Mouse (Mus musculus): ENCODE measurements around the gene Ercc6.

DNA sequence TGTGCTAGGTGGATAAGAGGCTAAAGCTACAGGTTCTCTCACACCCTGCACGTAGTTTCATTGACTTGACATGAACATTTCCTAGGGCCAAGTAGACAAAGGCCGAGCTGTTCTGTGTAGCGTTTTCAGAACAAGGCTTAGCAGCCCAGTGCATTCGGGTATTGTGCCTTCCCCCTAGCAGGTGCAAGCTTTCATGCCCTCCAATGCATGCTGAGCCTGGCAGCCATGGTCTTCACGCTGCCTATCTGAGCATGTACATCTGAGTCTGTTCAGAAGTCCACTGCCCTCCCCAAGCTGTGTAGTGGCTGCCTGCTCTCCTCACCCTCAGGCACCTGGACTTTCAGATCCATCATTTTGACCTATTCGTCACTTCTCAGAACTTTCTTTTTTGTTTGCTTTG lies 50.3 kb downstream of the Ercc6 start:
- TF ChIP-seq CTCF (IDR thresholded peaks at IDR 0.05; ENCODE audit: extremely low read depth, insufficient read depth, low read length) (no peak), POLR2A (IDR thresholded peaks at IDR 0.05; ENCODE audit: extremely low read depth, insufficient read depth, low read length) (no peak)
